Mouse (Mus musculus) cerebellum, adult 9-10 months (tissue): ENCODE results near the gene Spag6.

Experiments
- DNase-seq: peaks from one replicate; pipeline ENCODE4 v3.0.0; 2022

Gene Spag6

GRCm38 (mm10) chr2:18737040-18737439 is 43.2 kb downstream of the Spag6 start:
- no peak for DNase-seq

- DNase-seq = no peak
These were observed 45.4 kb downstream of the Spag6 start for GRCm38 (mm10) chr2:18739216-18739615.

- DNase-seq = peak; percentile 67
These were observed 62.3 kb downstream of the Spag6 start for GRCm38 (mm10) chr2:18756144-18756543.

DNA sequence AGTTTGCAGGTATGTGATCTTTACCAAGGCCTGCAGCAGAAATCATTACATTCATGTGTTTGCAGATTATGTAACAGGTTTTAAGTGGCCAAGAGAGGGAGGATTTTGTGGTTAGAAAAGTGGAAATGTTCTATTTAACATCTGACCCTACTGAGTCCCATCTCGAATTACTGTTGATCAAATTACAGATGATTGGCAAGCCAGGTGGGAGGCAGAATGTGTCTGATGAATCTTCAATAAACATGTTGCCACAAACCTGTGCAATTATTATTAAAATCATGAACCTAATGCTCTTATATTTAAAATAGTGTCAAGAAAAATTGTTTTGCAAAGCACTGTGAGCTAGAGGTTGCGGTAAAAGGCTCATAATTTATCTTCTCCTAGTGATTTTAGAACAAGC is 71.0 kb downstream of the Spag6 start:
- DNase-seq = no peak

DNA sequence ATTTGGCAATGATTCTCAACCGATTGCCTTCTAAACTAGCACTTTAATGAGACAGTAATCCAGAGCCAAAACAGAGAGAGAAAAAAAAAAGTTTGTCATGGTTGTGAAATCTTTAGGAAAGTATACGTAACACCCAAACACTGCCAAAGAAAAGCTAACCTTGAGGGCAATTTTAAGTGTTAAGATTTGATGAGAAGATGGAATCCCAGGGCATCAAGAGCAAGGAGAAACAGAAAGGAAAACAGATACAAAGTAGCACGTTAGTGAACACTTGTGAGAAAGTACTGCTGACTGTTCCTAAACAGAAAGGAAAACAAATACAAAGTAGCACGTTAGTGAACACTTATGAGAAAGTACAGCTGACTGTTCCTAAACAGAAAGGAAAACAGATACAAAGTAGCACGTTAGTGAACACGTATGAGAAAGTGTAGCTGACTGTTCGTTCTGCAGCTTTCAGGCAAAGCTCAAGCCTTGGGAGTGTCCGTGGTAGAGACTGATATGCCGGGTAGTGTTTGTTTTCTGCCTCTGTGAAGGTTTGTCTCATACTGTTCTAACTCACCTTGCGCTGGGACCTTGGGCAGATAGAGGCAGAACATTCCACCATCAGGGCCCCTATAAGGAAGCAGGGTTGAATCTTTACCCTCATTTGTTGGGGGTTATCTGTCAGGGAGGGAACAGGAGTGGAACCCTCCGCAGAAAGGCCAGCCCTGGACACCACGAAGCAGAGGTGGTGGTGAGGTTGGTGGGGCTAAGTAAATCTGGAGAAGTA is 71.8 kb downstream of the Spag6 start:
- no peak for DNase-seq

GRCm38 (mm10) chr2:18766441-18766820 is 72.6 kb downstream of the Spag6 start:
- no peak for DNase-seq

GRCm38 (mm10) chr2:18766821-18767541 is 73.1 kb downstream of the Spag6 start:
- DNase-seq = peak; percentile 74

DNA sequence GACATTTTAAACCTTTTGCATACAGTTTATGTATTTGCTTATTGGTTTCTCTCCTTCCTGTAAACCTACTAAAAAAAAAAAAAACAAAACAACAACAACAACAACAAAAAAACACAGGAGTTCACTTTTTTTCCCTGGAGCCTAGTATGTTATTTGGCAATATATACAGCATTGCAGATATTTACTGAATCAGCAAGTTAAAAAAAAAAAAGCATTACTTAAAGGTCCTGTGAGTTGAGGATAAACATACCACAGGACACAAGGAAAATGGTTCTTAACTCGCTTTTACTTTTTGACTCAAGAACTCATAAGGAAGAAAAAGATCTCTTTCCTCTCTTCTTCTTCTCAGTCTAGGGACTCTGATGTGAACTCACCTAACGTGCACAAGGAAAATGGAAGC is 74.6 kb downstream of the Spag6 start:
- DNase-seq = no peak

GRCm38 (mm10) chr2:18772413-18772812 is 78.6 kb downstream of the Spag6 start:
- no peak for DNase-seq

- no peak for DNase-seq
These were observed 80.5 kb downstream of the Spag6 start for GRCm38 (mm10) chr2:18774326-18774725.

GRCm38 (mm10) chr2:18778220-18778619 is 84.4 kb downstream of the Spag6 start:
- no peak for DNase-seq

DNA sequence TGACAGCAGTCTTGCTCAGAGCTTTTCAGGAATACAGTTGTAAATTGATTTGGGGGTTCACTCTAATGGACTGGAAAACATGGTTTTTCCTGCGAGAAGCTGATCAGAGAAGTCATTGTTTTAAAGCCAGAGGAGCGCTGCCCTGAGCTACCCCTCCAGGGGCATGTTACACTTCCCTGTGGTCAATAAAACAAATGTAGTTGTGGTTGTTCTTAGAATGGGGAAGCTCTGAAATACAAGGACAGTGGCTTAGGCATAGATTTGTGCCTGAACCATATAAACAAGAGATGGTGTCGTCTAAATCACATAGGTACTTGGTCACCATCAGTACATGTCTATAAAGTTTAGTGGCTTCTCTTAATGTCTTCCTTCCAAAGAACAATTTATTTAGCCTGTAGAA is 86.0 kb downstream of the Spag6 start:
- no peak for DNase-seq

GRCm38 (mm10) chr2:18781296-18781695 is 87.5 kb downstream of the Spag6 start:
- DNase-seq = no peak

DNA sequence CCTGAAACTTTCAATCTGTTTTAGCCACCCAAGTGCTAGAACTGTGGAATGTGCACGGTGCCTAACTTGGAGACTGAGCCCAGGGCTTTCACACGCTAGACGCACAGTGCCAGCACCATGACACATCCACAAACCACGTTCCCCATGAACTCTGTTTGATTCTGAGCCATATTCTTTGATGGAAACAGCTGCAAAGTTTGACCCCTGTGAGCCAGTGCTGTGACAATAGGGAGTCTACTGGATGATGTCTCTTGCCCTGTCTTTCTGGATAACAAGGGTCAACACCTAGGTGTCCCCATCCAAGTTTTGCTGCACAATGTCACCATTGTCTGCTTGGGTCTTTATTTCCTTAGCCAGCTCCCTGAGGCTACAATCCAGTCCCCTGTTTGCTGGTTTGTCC is 100.4 kb downstream of the Spag6 start:
- DNase-seq = no peak

- no peak for DNase-seq
These were observed 103.9 kb downstream of the Spag6 start for GRCm38 (mm10) chr2:18797776-18798175.

- DNase-seq = no peak
These were observed 105.6 kb downstream of the Spag6 start for GRCm38 (mm10) chr2:18799265-18799965.
